Mouse (Mus musculus): ENCODE measurements around the gene Eml1.

DNA sequence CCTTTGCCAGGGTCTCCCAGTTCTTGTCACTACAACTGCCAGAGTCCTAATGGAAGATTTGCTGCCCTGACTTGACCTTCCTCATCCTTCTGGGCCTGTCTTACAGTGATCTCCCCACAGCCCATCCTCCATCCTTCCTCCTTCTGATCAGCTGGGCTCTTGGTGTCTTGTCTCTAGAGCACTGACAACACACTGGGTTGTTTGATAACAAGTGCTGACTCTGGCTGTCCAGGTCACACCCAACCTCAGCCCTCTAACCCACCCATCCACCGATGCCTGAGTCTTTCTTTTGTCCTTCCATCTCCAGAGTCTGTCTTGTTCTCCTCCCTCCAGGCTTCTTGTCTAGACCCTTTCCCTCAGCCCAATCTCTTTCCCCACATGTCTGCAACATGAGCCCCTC, 50.7 kb downstream of the Eml1 start:
- TF ChIP-seq ZNF384 (IDR thresholded peaks at IDR 0.05; ENCODE audit: low read depth, low read length) = no peak
- no peak for TF ChIP-seq HCFC1 (IDR thresholded peaks at IDR 0.05; ENCODE audit: borderline replicate concordance, insufficient read depth, low read length)
